Mouse (Mus musculus) embryonic fibroblast, embryonic 13.5 days (primary cell): ENCODE measurements around the gene Bag3. TPM values are rescaled to one million over a fixed set of nuclear protein-coding genes. Genes with fewer than 3 reads are reported as not detected.

Source experiments
- H3K27ac ChIP-seq: 2 replicates; pipeline ENCODE4 v1.5.1; 2012; ENCODE audit warnings: low read length, control low read depth, inconsistent platforms; ENCODE audit not compliant: insufficient read depth
- H3K4me1 ChIP-seq: 2 replicates; pipeline ENCODE4 v1.6.1; 2011; ENCODE audit warnings: low read length; ENCODE audit not compliant: control insufficient read depth, insufficient read depth
- H3K4me3 ChIP-seq: 2 replicates; pipeline ENCODE4 v1.5.1; 2011; ENCODE audit warnings: mild to moderate bottlenecking, control low read depth, low read length; ENCODE audit not compliant: insufficient read depth
- CTCF ChIP-seq: IDR thresholded peaks from 2 replicates; pipeline ENCODE4 v1.5.1; 2011; ENCODE audit warnings: mild to moderate bottlenecking, control low read depth, low read length, moderate library complexity, borderline replicate concordance; ENCODE audit not compliant: insufficient read depth
- POLR2A ChIP-seq: IDR thresholded peaks from 2 replicates; pipeline ENCODE4 v1.6.1; 2011; ENCODE audit warnings: low read depth, mild to moderate bottlenecking, control low read depth, low read length, moderate library complexity
- polyA plus RNA-seq: library from polyadenylated mRNA; stranded (reverse); fragments of >200 nt; gene quantifications from 2 replicates; pipeline ENCODE4 v1.2.4, GENCODE M21; 2011; ENCODE audit warnings: low read depth; ENCODE audit not compliant: missing spikeins, insufficient read length

Gene Bag3
- polyA plus RNA-seq, 1 experiment: 63.4 TPM

- TF ChIP-seq POLR2A (no peak), CTCF (no peak)
- Histone ChIP-seq H3K4me3 (no peak overlapping the region), H3K27ac (no peak overlapping the region), H3K4me1 (peaks cover 3% of the 10 kb centered on the region)
These were observed 55.0 kb downstream of the Bag3 start for GRCm38 (mm10) chr7:128578199-128578945.

DNA sequence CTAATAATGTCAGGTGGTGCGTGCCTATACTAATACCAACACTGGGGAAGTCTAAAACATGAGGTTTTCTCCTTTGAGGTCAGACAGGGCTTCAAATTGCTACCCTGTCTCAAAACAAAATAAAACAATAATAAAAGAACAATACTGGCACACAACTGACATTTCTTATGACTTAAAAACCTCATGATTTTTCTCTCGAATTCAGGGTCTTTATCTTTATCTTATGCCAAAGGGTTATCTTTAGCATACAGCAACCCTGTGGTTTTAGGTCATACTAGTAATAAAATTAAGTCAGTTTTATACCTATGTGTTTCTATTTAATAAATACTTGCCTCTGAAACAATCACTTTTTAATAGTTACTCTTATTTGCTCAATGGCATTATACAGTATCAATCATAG lies 56.0 kb downstream of the Bag3 start:
- TF ChIP-seq CTCF: no peak
- no peak for TF ChIP-seq POLR2A
- Histone ChIP-seq H3K27ac (no peak overlapping the region), H3K4me1 (peaks cover 3% of the 10 kb centered on the region), H3K4me3 (no peak overlapping the region)

- H3K4me1 ChIP-seq: peaks cover 3% of the 10 kb centered on the region
- no peak overlapping the region for H3K4me3 ChIP-seq
- H3K27ac ChIP-seq: no peak overlapping the region
- TF ChIP-seq CTCF: no peak
- TF ChIP-seq POLR2A: no peak
These were observed 56.9 kb downstream of the Bag3 start for GRCm38 (mm10) chr7:128580318-128580717.

DNA sequence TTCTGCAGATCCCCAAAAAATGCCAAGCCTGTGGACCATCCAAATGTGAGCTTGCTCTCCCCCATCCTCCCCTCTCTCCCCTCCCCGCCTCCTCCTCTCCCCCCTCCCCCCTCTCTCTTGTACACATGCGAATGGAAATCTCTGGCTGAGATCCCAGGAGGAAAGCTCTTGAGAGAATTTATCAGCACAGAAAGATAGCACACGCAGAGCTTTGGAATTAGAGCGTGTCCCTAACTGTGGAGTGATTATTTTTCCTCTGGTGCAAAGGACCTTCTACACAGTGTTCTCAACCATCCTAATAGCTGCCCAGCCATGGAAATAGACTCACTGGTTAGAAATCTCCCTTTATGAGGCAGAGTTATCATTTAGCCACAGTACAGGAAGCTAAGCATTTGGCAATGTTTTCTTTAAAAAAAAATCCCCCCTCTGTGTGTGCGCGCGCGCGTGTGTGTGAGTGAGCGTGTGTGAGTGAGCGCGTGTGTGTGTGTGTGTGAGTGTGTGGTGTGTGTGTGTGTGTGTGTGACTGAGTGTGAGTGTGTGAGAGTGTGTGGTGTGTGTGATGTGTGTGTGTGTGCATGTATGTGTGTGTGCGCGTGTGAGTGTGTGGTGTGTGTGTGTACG lies 58.6 kb downstream of the Bag3 start:
- TF ChIP-seq CTCF: no peak
- no peak for TF ChIP-seq POLR2A
- Histone ChIP-seq H3K4me3 (no peak overlapping the region), H3K4me1 (peaks cover 3% of the 10 kb centered on the region), H3K27ac (no peak overlapping the region)

DNA sequence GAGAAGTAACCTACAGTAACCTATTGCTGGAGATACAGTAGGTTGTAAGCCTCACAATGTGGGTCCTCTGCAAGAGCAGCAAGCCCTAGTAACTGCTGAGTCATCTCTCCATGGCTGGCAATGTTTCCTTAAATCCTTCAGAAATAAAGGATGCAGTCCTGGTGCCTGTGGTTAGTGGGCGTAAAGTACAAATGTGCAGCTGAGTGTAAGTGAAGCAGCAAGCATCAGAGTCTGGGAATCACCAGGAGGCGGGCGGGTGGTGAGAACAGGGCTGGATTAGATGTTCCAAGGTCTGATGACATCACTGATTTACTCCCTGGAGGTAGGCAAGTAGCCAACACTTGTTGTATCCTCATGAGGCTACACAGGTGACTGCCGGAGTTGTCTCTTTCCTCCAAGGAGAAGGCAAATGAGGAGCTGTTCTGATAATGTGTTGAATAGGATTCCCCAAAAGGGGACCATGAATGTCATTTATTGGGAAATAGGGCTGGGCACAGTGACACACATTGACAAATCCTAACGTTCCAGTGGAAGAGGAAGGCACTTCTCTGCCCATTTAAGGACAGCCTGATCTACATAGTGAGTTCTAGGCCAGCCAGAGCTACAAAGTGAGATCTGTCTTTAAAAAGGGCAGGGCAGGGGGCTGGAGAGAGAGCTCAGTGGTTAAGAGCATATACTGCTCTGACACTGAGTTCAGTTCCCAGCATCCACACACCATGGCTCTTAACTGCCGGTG lies 60.0 kb downstream of the Bag3 start:
- Histone ChIP-seq H3K4me3 (no peak overlapping the region), H3K4me1 (peaks cover 3% of the 10 kb centered on the region), H3K27ac (peak overlapping the region; percentile 31; the same call in 1 of the 2 replicates)
- no peak for TF ChIP-seq CTCF
- TF ChIP-seq POLR2A: no peak

DNA sequence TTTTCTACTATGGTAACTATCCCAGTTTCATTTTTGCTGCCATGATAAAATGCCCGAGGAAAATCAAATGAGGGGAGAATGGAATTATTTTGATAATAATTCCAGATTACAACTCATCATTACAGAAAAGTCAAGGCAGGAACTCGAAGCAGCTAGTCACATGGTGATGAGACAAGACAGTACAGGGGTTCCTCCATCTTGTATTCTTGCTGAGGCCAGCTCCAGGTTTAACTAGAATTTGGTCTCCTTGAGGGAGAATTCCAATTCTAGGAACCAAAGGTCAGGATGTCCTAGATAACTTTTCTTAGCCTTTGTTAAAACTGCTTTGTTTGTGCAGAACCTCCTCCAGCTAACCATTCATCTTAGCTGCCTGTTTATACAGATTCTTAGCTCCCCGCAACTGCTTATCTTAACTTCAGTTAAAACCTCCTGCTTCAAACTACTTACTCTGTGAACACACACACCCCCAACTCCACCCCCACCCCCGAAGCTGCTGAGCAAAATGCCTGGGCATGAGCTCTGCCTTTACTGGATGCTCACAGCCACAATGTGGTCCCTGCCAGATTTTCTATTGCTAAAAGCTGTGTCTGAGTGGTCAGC lies 64.0 kb downstream of the Bag3 start:
- TF ChIP-seq POLR2A (no peak), CTCF (no peak)
- Histone ChIP-seq H3K4me3 (no peak overlapping the region), H3K27ac (no peak overlapping the region), H3K4me1 (peaks cover 8% of the 10 kb centered on the region)

DNA sequence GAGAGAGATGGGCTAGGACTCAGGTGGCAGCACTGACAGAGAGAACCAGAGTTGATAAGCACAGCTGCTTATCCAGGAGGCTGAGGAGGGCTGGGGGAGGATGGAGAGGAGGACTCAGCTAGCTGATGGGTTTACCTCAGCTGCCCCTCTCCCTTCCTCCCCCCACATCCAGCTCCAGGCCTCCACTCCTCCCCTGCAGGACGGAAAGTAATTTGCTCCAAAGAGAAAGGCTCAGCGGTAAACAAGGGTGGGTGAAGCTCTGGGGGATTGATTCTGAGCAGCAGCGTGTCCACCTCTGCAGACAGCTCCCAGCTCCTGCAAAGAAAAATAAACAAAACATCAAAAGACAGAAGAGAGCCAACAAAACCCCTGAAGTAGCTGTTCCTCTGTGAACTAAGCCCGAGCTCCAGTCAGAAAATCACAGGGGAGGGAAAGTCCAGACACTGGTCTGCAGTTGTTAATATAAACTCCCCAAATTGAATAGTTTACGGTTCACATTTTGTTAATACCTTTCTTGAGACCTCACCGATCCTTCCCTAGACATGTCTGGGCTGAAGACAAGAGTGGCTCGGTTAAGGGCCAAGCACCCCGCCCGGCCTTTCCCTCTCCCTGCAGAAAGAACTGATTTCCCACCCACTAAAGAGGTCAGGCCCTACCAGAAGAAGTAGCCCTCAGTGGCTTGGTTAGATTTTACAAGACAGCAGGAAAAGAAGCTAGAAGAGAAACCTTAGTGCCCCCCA lies 68.1 kb downstream of the Bag3 start:
- peak overlapping the region; percentile 47; the same call in 1 of the 2 replicates for H3K27ac ChIP-seq
- no peak overlapping the region for H3K4me3 ChIP-seq
- TF ChIP-seq POLR2A: no peak
- peaks cover 8% of the 10 kb centered on the region; the same call in 1 of the 2 replicates for H3K4me1 ChIP-seq

- peaks cover 8% of the 10 kb centered on the region; the same call in 1 of the 2 replicates for H3K4me1 ChIP-seq
- peak overlapping the region; percentile 47; the same call in 1 of the 2 replicates for H3K27ac ChIP-seq
These were observed 68.9 kb downstream of the Bag3 start for GRCm38 (mm10) chr7:128592118-128592935.

DNA sequence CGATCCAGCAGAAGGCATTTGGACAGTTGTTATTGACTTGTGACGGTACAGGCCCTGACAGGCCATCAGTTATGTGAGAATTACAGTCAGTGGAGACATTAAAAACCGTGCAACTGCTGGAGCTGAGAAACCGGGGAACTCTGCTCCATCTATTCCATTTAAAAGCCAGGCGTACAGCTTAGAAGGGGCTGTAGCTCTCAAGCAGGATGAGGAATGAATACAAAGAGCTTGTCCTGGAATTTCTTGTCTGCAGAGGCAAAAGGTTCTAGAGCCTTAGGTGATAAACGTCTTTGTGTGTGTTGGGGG lies 69.5 kb downstream of the Bag3 start:
- Histone ChIP-seq H3K27ac (no peak overlapping the region), H3K4me1 (peaks cover 8% of the 10 kb centered on the region; the same call in 1 of the 2 replicates), H3K4me3 (no peak overlapping the region)
- TF ChIP-seq POLR2A: no peak
- no peak for TF ChIP-seq CTCF

More at GRCm38 (mm10) chr7:128592118-128592935, 68.9 kb downstream of the Bag3 start:
- no peak overlapping the region for H3K4me3 ChIP-seq
- TF ChIP-seq CTCF (no peak), POLR2A (no peak)
